Mouse (Mus musculus): ENCODE results near the gene Prb1.
"Not testable (repeated sequence)": the region's sequence is repeated elsewhere in the genome, so short reads cannot be mapped to it uniquely, and the experiment has no call there.

Prb1 gene

DNA sequence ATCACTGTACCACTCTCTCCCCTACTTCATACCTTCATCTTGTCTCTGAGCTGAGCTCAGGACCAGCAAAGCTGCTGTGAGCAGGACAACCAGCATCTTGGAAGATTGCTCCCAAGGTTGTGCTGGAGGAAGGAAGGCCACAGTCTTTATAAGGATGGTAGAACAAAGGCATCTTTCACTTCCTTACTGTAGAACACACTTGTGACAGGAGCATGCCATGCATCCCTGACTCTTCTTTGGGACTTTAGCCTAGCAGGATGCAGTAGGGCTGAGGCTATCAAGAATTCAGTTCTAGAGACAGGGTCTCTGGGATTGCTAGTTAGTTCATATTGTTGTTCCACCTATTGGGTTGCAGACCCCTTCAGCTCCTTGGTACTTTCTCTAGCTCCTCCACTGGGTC lies at the start of gene Prb1:
Prb1 (minus strand) TSS at position 101 of the 400 bp plus-strand sequence.
- not testable (repeated sequence) for DNase-seq
